Mouse (Mus musculus) hindbrain, embryonic 16.5 days (tissue): ENCODE results near the gene Ift52. TPM values are rescaled to one million over a fixed set of nuclear protein-coding genes. Genes with fewer than 3 reads are reported as not detected.

Experiments
- ATAC-seq: fragments of 200-750 bp; cut with Nextera tagmentation; 2 replicates; pipeline ENCODE4 v1.8.0; 2017; ENCODE audit warnings: moderate TSS enrichment, moderate library complexity
- H3K27ac ChIP-seq: fragments of 300-500 bp; sonication (generic); 2 replicates; pipeline ENCODE4 v1.5.1; 2014; ENCODE audit warnings: low read depth, mild to moderate bottlenecking, control low read depth, low read length, moderate library complexity
- H3K27me3 ChIP-seq: fragments of 300-500 bp; sonication (generic); replicated peaks from 2 replicates; pipeline ENCODE4 v1.6.1; 2014; ENCODE audit warnings: low read length; ENCODE audit not compliant: control insufficient read depth, insufficient read depth
- H3K36me3 ChIP-seq: fragments of 300-500 bp; sonication (generic); 2 replicates; pipeline ENCODE4 v1.6.1; 2014; ENCODE audit warnings: mild to moderate bottlenecking, low read length, moderate library complexity, mixed read lengths; ENCODE audit not compliant: control insufficient read depth, insufficient read depth
- H3K4me1 ChIP-seq: fragments of 300-500 bp; sonication (generic); 2 replicates; pipeline ENCODE4 v1.6.1; 2014; ENCODE audit warnings: low read depth, low read length; ENCODE audit not compliant: control insufficient read depth, insufficient read depth
- H3K4me2 ChIP-seq: fragments of 300-500 bp; sonication (generic); 2 replicates; pipeline ENCODE4 v1.6.1; 2014; ENCODE audit warnings: mild to moderate bottlenecking, low read length, control low read depth, moderate library complexity
- H3K4me3 ChIP-seq: fragments of 300-500 bp; sonication (generic); 2 replicates; pipeline ENCODE4 v1.5.1; 2014; ENCODE audit warnings: mild to moderate bottlenecking, low read length, control low read depth, moderate library complexity
- H3K9ac ChIP-seq: fragments of 300-500 bp; sonication (generic); 2 replicates; pipeline ENCODE4 v1.6.1; 2014; ENCODE audit warnings: low read depth, mild to moderate bottlenecking, control low read depth, low read length, moderate library complexity
- H3K9me3 ChIP-seq: fragments of 300-500 bp; sonication (generic); 2 replicates; pipeline ENCODE4 v1.6.1; 2014; ENCODE audit warnings: mild to moderate bottlenecking, low read length, moderate library complexity; ENCODE audit not compliant: control insufficient read depth
- WGBS: fragments of 180-500 bp; shearing (Covaris S2); extraction: QIAGEN DNeasy Blood & Tissue Kit; methylation state at CpG from one replicate; pipeline ENCODE4 v1.1.7; 2014; 5-methylcytosine and 5-hydroxymethylcytosine counted together
- polyA plus RNA-seq: library from polyadenylated mRNA; unstranded; fragments of >200 nt; fragmentation: Nextera tagmentation; extraction: Ambion mirVana; gene quantifications from 2 replicates; pipeline ENCODE4 v1.2.1, GENCODE M21; 2015

The Ift52 gene
- polyA plus RNA-seq, 1 experiment from 2014 or later: 33.9 TPM

DNA sequence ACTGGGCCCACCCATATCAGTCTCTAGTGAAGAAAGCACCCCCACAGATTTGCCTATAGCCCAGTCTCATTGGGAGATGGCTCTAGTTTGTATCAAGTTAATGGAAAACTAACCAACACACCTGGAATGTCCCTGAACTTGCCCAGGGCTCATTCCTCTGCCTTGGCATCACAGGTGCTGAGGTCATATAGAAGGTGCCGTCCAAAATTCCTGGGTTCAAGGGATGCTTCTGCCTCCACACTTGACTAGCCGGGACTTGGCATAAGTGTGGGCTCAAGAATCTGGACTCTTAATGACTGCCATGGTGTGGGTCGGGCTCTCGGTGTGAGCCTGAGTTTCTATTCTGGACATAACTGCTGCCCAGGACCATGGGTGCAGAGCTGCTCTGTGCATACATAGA, 61.9 kb downstream of the Ift52 start:
- H3K4me2 ChIP-seq: no peak overlapping the region
- no peak for ATAC-seq
- H3K27ac ChIP-seq: no peak overlapping the region
- H3K36me3 ChIP-seq: no peaks in the 10 kb centered on the region
- no peaks in the 10 kb centered on the region for H3K4me1 ChIP-seq
- H3K4me3 ChIP-seq: no peak overlapping the region
- no peaks in the 10 kb centered on the region for H3K9me3 ChIP-seq
- 95% methylated on average over 4 of the region's 4 CpGs for WGBS
- no peak overlapping the region for H3K9ac ChIP-seq
- no peaks in the 10 kb centered on the region for H3K27me3 ChIP-seq

DNA sequence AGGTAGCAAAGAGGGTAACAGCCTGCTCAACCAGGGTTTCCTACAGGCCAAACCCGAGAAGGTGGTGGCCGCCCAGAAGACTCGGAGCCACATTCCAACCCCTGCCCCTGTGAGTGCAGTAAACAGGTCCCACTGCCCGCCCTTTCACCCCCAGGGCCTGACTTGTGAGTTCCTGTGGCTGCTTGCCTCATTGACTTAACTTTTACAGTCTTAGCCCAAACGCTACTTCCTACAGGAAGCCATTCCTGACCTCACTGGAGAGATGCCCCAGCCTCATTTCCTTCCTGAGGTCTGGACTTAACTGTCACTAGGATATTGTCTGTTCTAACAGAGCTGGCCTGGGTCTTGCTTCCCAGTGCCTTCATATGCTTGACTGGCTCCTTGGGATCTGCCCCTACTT, 65.4 kb downstream of the Ift52 start:
- ATAC-seq: no peak
- Histone ChIP-seq H3K9me3 (no peaks in the 10 kb centered on the region), H3K4me2 (no peak overlapping the region), H3K4me3 (no peak overlapping the region), H3K27me3 (no peaks in the 10 kb centered on the region), H3K9ac (no peak overlapping the region), H3K36me3 (no peaks in the 10 kb centered on the region), H3K4me1 (no peaks in the 10 kb centered on the region), H3K27ac (no peak overlapping the region)
- WGBS: 85% methylated on average over 5 of the region's 5 CpGs

DNA sequence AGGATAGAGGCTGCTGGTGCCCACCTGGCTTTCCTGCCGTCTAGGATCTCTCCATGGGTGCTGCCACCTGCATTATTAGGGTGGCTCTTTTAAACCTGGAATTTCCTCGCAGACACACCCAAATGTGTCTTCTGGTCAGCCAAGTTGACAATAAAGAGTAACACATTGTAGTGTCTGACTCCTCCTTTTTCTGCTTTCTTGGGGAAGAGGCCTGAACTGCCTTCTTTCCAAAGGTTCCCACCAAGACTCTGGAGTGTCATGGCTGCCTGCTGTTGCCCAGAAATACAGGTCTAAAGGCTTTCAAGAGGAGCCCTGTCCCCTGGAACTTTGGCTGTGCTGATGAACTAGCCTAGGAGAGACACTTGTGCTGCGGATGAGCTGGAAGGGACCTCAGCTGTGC, 67.4 kb downstream of the Ift52 start:
- no peaks in the 10 kb centered on the region for H3K27me3 ChIP-seq
- H3K4me1 ChIP-seq: no peaks in the 10 kb centered on the region
- no peaks in the 10 kb centered on the region for H3K9me3 ChIP-seq
- 94% methylated on average over 3 of the region's 3 CpGs for WGBS
- H3K36me3 ChIP-seq: no peaks in the 10 kb centered on the region
- no peak overlapping the region for H3K4me2 ChIP-seq
- ATAC-seq: no peak
- H3K27ac ChIP-seq: no peak overlapping the region
- no peak overlapping the region for H3K9ac ChIP-seq
- H3K4me3 ChIP-seq: no peak overlapping the region

DNA sequence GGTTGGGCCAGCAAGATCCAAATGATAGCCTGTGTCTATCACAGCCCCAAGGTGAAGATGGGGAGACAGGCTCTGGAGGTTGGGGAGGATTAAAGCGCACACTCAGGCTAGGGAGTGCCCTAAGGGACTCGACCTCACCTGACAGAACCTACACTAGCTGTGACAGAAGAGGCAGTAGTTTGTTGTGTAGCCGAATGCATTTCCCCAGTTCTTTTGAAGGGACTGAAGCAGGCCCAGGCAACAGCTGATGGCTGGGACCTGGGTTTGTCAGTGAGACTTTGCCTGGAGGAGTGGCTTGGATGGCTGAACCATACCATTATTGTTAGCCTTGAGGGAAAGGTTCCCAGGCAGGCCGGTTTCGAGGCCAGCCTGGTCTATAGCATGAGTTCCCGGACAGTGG, 67.9 kb downstream of the Ift52 start:
- H3K4me2 ChIP-seq: no peak overlapping the region
- H3K4me1 ChIP-seq: no peaks in the 10 kb centered on the region
- H3K27ac ChIP-seq: no peak overlapping the region
- no peaks in the 10 kb centered on the region for H3K9me3 ChIP-seq
- WGBS: 87% methylated on average over 6 of the region's 6 CpGs
- no peak for ATAC-seq
- no peaks in the 10 kb centered on the region for H3K27me3 ChIP-seq
- no peak overlapping the region for H3K9ac ChIP-seq
- no peaks in the 10 kb centered on the region for H3K36me3 ChIP-seq
- no peak overlapping the region for H3K4me3 ChIP-seq

DNA sequence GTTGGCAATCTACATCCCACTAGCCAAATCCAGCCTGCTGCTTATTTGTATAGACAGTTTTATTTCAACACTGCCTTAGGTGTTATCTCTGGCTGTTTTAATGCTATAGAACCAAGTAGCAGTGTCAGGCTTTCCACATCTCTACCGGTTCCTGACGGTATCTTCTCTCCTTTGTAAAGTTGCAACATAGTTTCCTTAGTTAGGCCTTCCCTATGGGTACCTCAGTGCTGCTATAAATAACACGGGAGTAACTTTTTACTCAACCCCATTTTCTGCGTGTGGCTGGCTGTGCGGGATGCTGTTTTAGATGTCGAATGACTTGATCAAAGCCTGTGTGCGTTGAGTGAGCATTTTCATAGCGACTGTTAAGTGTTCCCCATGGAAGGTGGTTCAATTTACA, 69.4 kb downstream of the Ift52 start:
- Histone ChIP-seq H3K4me3 (no peak overlapping the region), H3K9ac (no peak overlapping the region), H3K27me3 (no peaks in the 10 kb centered on the region), H3K4me1 (no peaks in the 10 kb centered on the region), H3K27ac (no peak overlapping the region), H3K9me3 (no peaks in the 10 kb centered on the region), H3K36me3 (no peaks in the 10 kb centered on the region), H3K4me2 (no peak overlapping the region)
- WGBS: 82% methylated on average over 8 of the region's 8 CpGs
- ATAC-seq: no peak

DNA sequence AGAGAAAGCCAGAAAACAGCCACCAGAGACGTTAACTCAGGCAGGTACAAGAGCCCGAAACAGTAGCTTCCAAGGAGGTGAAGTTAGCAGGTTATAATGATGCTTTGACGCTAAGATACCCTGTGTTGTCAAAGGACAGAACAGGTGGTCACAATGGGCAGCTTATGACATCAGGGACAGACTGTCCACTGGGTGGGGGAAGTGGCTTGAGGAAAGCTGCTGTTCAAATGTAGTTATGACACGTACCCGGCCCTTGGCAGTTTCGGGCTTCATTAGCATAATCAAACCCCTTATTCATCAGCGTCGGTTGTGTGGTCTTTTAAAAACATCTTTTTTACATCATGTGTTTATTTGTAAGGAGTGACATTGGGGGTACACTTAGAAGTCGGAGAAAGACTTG, 70.6 kb downstream of the Ift52 start, which contains the start of gene Gtsf1l:
Gene Gtsf1l (minus strand): TSS at position 128 of the 400 bp plus-strand sequence.
- 90% methylated on average over 9 of the region's 9 CpGs for WGBS
- Histone ChIP-seq H3K4me3 (no peak within 1 kb of the TSS), H3K9ac (no peak within 1 kb of the TSS), H3K4me1 (no peaks in the 10 kb centered on the region), H3K4me2 (no peak within 1 kb of the TSS), H3K36me3 (no peaks in the 10 kb centered on the region), H3K27me3 (no peaks in the 10 kb centered on the region), H3K9me3 (no peaks in the 10 kb centered on the region), H3K27ac (no peak within 1 kb of the TSS)
- no peak for ATAC-seq

DNA sequence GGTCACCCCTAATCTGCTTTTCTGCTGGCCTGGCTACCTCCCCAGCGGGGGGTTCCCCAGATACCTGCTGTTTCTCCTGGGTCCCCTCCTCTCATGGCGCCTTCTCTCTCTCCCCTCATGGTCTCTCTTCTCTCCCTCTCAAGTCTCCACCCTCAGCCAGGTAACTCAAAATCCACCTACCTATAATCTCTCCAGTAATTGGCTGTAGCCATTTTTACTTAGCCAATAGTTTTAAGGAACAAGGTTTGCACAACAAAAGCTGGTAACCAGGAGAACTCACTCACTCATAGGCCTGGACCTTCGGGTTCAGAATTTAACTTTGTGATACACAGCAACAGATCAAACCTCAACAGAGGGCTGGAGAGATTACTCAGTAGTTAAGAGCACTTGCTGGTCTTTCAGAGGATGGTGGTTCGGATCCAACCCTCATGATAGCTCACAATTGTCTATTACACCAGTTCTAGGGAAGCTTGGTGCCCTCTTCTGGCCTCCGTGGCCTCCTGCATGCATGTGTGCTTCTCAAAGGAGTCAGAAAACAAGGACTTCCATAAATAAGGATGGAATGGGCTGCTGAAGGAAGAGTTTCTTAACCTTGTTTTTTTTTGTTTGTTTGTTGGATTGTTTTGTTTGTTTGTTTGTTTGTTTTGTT, 72.4 kb downstream of the Ift52 start:
- Histone ChIP-seq H3K9me3 (no peaks in the 10 kb centered on the region), H3K4me3 (no peak overlapping the region), H3K4me1 (no peaks in the 10 kb centered on the region), H3K27me3 (no peaks in the 10 kb centered on the region), H3K27ac (no peak overlapping the region), H3K4me2 (no peak overlapping the region), H3K9ac (no peak overlapping the region), H3K36me3 (no peaks in the 10 kb centered on the region)
- no peak for ATAC-seq
- 73% methylated on average over 5 of the region's 5 CpGs for WGBS

DNA sequence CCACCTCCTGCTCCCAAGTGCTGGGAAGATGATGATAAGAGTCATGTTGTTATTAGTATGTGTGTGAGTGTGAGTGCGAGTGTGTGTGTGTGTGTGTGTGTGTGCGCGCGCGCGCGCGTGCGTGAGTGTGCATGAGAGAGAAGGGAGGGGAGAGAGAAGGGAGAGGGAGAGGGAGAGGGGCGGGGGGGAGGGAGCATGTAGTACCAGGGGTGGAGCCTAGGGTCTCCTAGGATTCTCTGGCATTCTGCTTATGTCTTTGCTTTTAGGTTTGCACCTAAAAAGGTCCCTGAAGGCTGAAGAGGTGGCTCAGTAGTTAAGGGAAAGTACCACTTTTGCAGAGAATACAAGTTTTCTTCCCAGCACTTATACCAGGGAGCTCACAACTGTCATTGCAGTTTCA, 77.8 kb downstream of the Ift52 start:
- no peak overlapping the region for H3K4me3 ChIP-seq
- no peak overlapping the region for H3K27ac ChIP-seq
- WGBS: 94% methylated on average over 10 of the region's 10 CpGs
- no peaks in the 10 kb centered on the region for H3K36me3 ChIP-seq
- H3K4me1 ChIP-seq: peaks cover 5% of the 10 kb centered on the region; the same call in 1 of the 2 replicates
- H3K27me3 ChIP-seq: 0 out of 2 replicates have a peak, but pooled peaks cover under 1% of the 10 kb centered on the region
- no peaks in the 10 kb centered on the region for H3K9me3 ChIP-seq
- no peak overlapping the region for H3K9ac ChIP-seq
- no peak overlapping the region for H3K4me2 ChIP-seq
- ATAC-seq: no peak
